Mouse (Mus musculus) midbrain, postnatal 0 days (tissue): ENCODE data around the gene Atg4c. TPM values are rescaled to one million over a fixed set of nuclear protein-coding genes. Genes with fewer than 3 reads are reported as not detected.
A peak's percentile ranks its signal among the peaks of the same experiment; 100 is the strongest.

Experiments used
- ATAC-seq: fragments of 200-750 bp; cut with Nextera tagmentation; 2 replicates; pipeline ENCODE4 v1.8.0; 2017; ENCODE audit warnings: moderate number of reproducible peaks, mild to moderate bottlenecking, moderate TSS enrichment, moderate library complexity; ENCODE audit not compliant: low FRiP score
- DNase-seq: peaks from one replicate; pipeline ENCODE4 v3.0.0-alpha.2; 2015; ENCODE audit warnings: low spot score
- H3K27ac ChIP-seq: fragments of 300-500 bp; sonication (generic); 2 replicates; pipeline ENCODE4 v1.5.1; 2014; ENCODE audit warnings: low read depth, mild to moderate bottlenecking, low read length, mixed read lengths
- H3K27me3 ChIP-seq: fragments of 300-500 bp; sonication (generic); 2 replicates; pipeline ENCODE4 v1.6.1; 2014; ENCODE audit warnings: low read length, control low read depth, mixed read lengths; ENCODE audit not compliant: insufficient read depth
- H3K36me3 ChIP-seq: fragments of 300-500 bp; sonication (generic); 2 replicates; pipeline ENCODE4 v1.6.1; 2014; ENCODE audit warnings: low read length, control low read depth, mixed read lengths; ENCODE audit not compliant: insufficient read depth
- H3K4me1 ChIP-seq: fragments of 300-500 bp; sonication (generic); 2 replicates; pipeline ENCODE4 v1.6.1; 2014; ENCODE audit warnings: mild to moderate bottlenecking, control low read depth, antibody characterized with exemption, low read length, mixed read lengths; ENCODE audit not compliant: insufficient read depth
- H3K4me2 ChIP-seq: fragments of 300-500 bp; sonication (generic); 2 replicates; pipeline ENCODE4 v1.6.1; 2014; ENCODE audit warnings: low read depth, mild to moderate bottlenecking, low read length, mixed read lengths; ENCODE audit not compliant: poor library complexity, severe bottlenecking
- H3K4me3 ChIP-seq: fragments of 300-500 bp; sonication (generic); 2 replicates; pipeline ENCODE4 v1.5.1; 2014; ENCODE audit warnings: low read depth, mild to moderate bottlenecking, low read length, moderate library complexity
- H3K9ac ChIP-seq: fragments of 300-500 bp; sonication (generic); replicated peaks from 2 replicates; pipeline ENCODE4 v1.6.1; 2014; ENCODE audit warnings: mild to moderate bottlenecking, low read length, moderate library complexity, mixed read lengths; ENCODE audit not compliant: poor library complexity, severe bottlenecking
- H3K9me3 ChIP-seq: fragments of 300-500 bp; sonication (generic); 2 replicates; pipeline ENCODE4 v1.6.1; 2016; ENCODE audit warnings: low read length, control low read depth
- CTCF ChIP-seq: IDR thresholded peaks from 2 replicates; pipeline ENCODE4 v1.5.1; 2016; ENCODE audit warnings: antibody characterized with exemption, mild to moderate bottlenecking
- WGBS: fragments of 180-500 bp; shearing (Covaris S2); extraction: QIAGEN DNeasy Blood & Tissue Kit; methylation state at CpG from one replicate; pipeline ENCODE4 v1.1.7; 2014; 5-methylcytosine and 5-hydroxymethylcytosine counted together
- polyA plus RNA-seq: library from polyadenylated mRNA; unstranded; fragments of >200 nt; fragmentation: Nextera tagmentation; extraction: Ambion mirVana; gene quantifications from 2 replicates; pipeline ENCODE4 v1.2.1, GENCODE M21; 2015
- total RNA-seq: library from RNA; depleted of rRNA; stranded (reverse); fragments of >200 nt; gene quantifications from 2 replicates; pipeline ENCODE4 v1.2.3, GENCODE M21; 2014; rRNA removed

Gene Atg4c
- total and polyA plus RNA-seq, 2 experiments from 2014 or later, result 8.7 to 16.0 TPM

GRCm38 (mm10) chr4:99298676-99299075, 104.9 kb downstream of the Atg4c start:
- Histone ChIP-seq H3K4me1 (no peaks in the 10 kb centered on the region), H3K4me2 (no peak overlapping the region), H3K27me3 (no peaks in the 10 kb centered on the region), H3K27ac (no peak overlapping the region), H3K9ac (no peak overlapping the region), H3K36me3 (no peaks in the 10 kb centered on the region), H3K9me3 (no peaks in the 10 kb centered on the region), H3K4me3 (no peak overlapping the region)
- ATAC-seq, result no peak
- WGBS, result 15% methylated on average over 4 of the region's 4 CpGs
- peak; percentile 48 for DNase-seq
- peak; percentile 89 for TF ChIP-seq CTCF

GRCm38 (mm10) chr4:99304793-99305192, 111.1 kb downstream of the Atg4c start:
- Histone ChIP-seq H3K36me3 (no peaks in the 10 kb centered on the region), H3K27ac (no peak overlapping the region), H3K4me2 (no peak overlapping the region), H3K27me3 (no peaks in the 10 kb centered on the region), H3K9me3 (no peaks in the 10 kb centered on the region), H3K4me1 (no peaks in the 10 kb centered on the region), H3K4me3 (no peak overlapping the region), H3K9ac (no peak overlapping the region)
- no peak for TF ChIP-seq CTCF
- WGBS, result 90% methylated on average over 13 of the region's 13 CpGs
- ATAC-seq (no peak), DNase-seq (no peak)

Other genes starting within 250 kb of the Atg4c start
- gene Angptl3, start 163.0 kb upstream of the Atg4c start, total RNA-seq, result not detected in 2 replicates
- 0.54 and 1.2 TPM in 2 replicates for gene Angptl3, start 163.0 kb upstream of the Atg4c start, polyA plus RNA-seq
- 82.3 and 115 TPM in 2 replicates for gene Dock7, start 73.0 kb upstream of the Atg4c start, total RNA-seq
- 28.8 and 36.8 TPM in 2 replicates for gene Dock7, start 73.0 kb upstream of the Atg4c start, polyA plus RNA-seq
- gene Gm12689, start 102.0 kb downstream of the Atg4c start, total RNA-seq, result not detected in 2 replicates
- gene Gm12689, start 102.0 kb downstream of the Atg4c start, polyA plus RNA-seq, result 0.20 and 0.37 TPM in 2 replicates